ENCODE assay signal across 11 mouse cellular contexts in genomic region chr4:107387038-107387437, GRCm38 (mm10). TPM values are rescaled to one million over a fixed set of nuclear protein-coding genes. Genes with fewer than 3 reads are reported as not detected.
DNase-seq lines count a peak whose midpoint lies in the region; ATAC-seq and TF ChIP-seq lines count a peak whose summit lies in the region.
"Had no signal": no experiment of that assay in that cellular context is flagged by ENCODE, and none has a peak within 500 bp of the region (broad histone marks: within the 10 kb centered on the region; RNA-seq: fewer than 3 reads in every experiment).

No protein-coding gene starts in this region.

- H3K4me2 ChIP-seq in hindbrain, postnatal 0 days (ENCODE audit: low read depth, low read length), result no peak overlapping the region
- no peak overlapping the region for H3K4me2 ChIP-seq in hindbrain, embryonic 11.5 days (replicated peaks; ENCODE audit: low read depth, low read length)
- H3K4me2 ChIP-seq in midbrain, postnatal 0 days (ENCODE audit: low read depth, low read length, poor library complexity, severe bottlenecking), result no peak overlapping the region
- H3K4me2 ChIP-seq in midbrain, embryonic 13.5 days (replicated peaks), result no peak overlapping the region
- H3K4me2 ChIP-seq: limb, embryonic 15.5 days; midbrain, embryonic 12.5 days had no signal

- no peaks in the 10 kb centered on the region for H3K27me3 ChIP-seq in hindbrain, postnatal 0 days (ENCODE audit: insufficient read depth, low read length)
- no peaks in the 10 kb centered on the region for H3K27me3 ChIP-seq in hindbrain, embryonic 11.5 days (ENCODE audit: control insufficient read depth, insufficient read depth, low read length)
- H3K27me3 ChIP-seq in midbrain, postnatal 0 days (ENCODE audit: insufficient read depth, low read length), result no peaks in the 10 kb centered on the region
- no peaks in the 10 kb centered on the region for H3K27me3 ChIP-seq in midbrain, embryonic 13.5 days
- H3K27me3 ChIP-seq: limb, embryonic 15.5 days; midbrain, embryonic 12.5 days had no signal

- H3K27ac ChIP-seq in hindbrain, postnatal 0 days, result no peak overlapping the region
- no peak overlapping the region for H3K27ac ChIP-seq in hindbrain, embryonic 11.5 days (ENCODE audit: low read depth, low read length)
- H3K27ac ChIP-seq in midbrain, postnatal 0 days (ENCODE audit: low read depth, low read length), result no peak overlapping the region
- H3K27ac ChIP-seq in midbrain, embryonic 13.5 days, result no peak overlapping the region
- H3K27ac ChIP-seq: heart, adult 2 months; limb, embryonic 15.5 days; midbrain, embryonic 12.5 days had no signal

- DNase-seq in adrenal gland, adult 2 months, result peak; percentile 29
- DNase-seq in adrenal gland, adult 18-20 months (ENCODE audit: low spot score in 2 of 2), result no peak
- DNase-seq in hindbrain, postnatal 0 days (ENCODE audit: low spot score), result peak; percentile 63
- no peak for DNase-seq in hindbrain, embryonic 11.5 days (ENCODE audit: low spot score)
- DNase-seq in midbrain, postnatal 0 days (ENCODE audit: low spot score), result peak; percentile 61
- DNase-seq in thymus, postnatal 10 days (ENCODE audit: low spot score in 2 of 2), result no peak
- DNase-seq in spleen, adult 18-20 months, result no peak

- 49% methylated on average over 4 of the region's 4 CpGs for WGBS in hindbrain, postnatal 0 days
- 95% methylated on average over 4 of the region's 4 CpGs for WGBS in hindbrain, embryonic 11.5 days
- WGBS in midbrain, postnatal 0 days, result 87% methylated on average over 4 of the region's 4 CpGs
- 96% methylated on average over 4 of the region's 4 CpGs for WGBS in midbrain, embryonic 13.5 days

- no peaks in the 10 kb centered on the region for H3K4me1 ChIP-seq in hindbrain, postnatal 0 days (ENCODE audit: insufficient read depth, low read length)
- H3K4me1 ChIP-seq in hindbrain, embryonic 11.5 days (replicated peaks; ENCODE audit: control insufficient read depth, insufficient read depth, low read length), result no peaks in the 10 kb centered on the region
- H3K4me1 ChIP-seq in midbrain, postnatal 0 days (ENCODE audit: insufficient read depth, low read length), result no peaks in the 10 kb centered on the region
- H3K4me1 ChIP-seq in midbrain, embryonic 13.5 days (replicated peaks), result no peaks in the 10 kb centered on the region
- H3K4me1 ChIP-seq: limb, embryonic 15.5 days; midbrain, embryonic 12.5 days had no signal

- H3K9ac ChIP-seq in hindbrain, postnatal 0 days (replicated peaks; ENCODE audit: low read length), result no peak overlapping the region
- no peak overlapping the region for H3K9ac ChIP-seq in hindbrain, embryonic 11.5 days (ENCODE audit: low read depth, low read length)
- no peak overlapping the region for H3K9ac ChIP-seq in midbrain, postnatal 0 days (replicated peaks; ENCODE audit: low read length, poor library complexity, severe bottlenecking)
- H3K9ac ChIP-seq in midbrain, embryonic 13.5 days (replicated peaks), result no peak overlapping the region
- H3K9ac ChIP-seq: limb, embryonic 15.5 days; midbrain, embryonic 12.5 days had no signal

- H3K9me3 ChIP-seq in hindbrain, postnatal 0 days (ENCODE audit: low read length), result no peaks in the 10 kb centered on the region
- no peaks in the 10 kb centered on the region for H3K9me3 ChIP-seq in hindbrain, embryonic 11.5 days (ENCODE audit: control insufficient read depth, low read length)
- H3K9me3 ChIP-seq in midbrain, postnatal 0 days (ENCODE audit: low read length), result no peaks in the 10 kb centered on the region
- no peaks in the 10 kb centered on the region for H3K9me3 ChIP-seq in midbrain, embryonic 13.5 days
- H3K9me3 ChIP-seq: limb, embryonic 15.5 days; midbrain, embryonic 12.5 days had no signal

- TF ChIP-seq CTCF in hindbrain, postnatal 0 days (IDR thresholded peaks at IDR 0.05; ENCODE audit: low read depth), result no peak
- no peak for TF ChIP-seq CTCF in midbrain, postnatal 0 days (IDR thresholded peaks at IDR 0.05)

- H3K4me3 ChIP-seq in hindbrain, postnatal 0 days (ENCODE audit: low read length), result no peak overlapping the region
- no peak overlapping the region for H3K4me3 ChIP-seq in hindbrain, embryonic 11.5 days (ENCODE audit: low read depth, low read length)
- no peak overlapping the region for H3K4me3 ChIP-seq in midbrain, postnatal 0 days (ENCODE audit: low read depth, low read length)
- no peak overlapping the region for H3K4me3 ChIP-seq in midbrain, embryonic 13.5 days (replicated peaks)
- H3K4me3 ChIP-seq: heart, adult 2 months; limb, embryonic 15.5 days; midbrain, embryonic 12.5 days had no signal

- ATAC-seq in hindbrain, postnatal 0 days, result 0 out of 2 replicates have a peak, but pooled peaks have one; percentile 56
- no peak for ATAC-seq in hindbrain, embryonic 11.5 days (ENCODE audit: low FRiP score)
- no peak for ATAC-seq in midbrain, postnatal 0 days (ENCODE audit: low FRiP score)
- ATAC-seq in midbrain, embryonic 13.5 days, result no peak

- peaks cover 14% of the 10 kb centered on the region for H3K36me3 ChIP-seq in hindbrain, postnatal 0 days (ENCODE audit: insufficient read depth, low read length)
- H3K36me3 ChIP-seq in hindbrain, embryonic 11.5 days (ENCODE audit: control insufficient read depth, insufficient read depth, low read length), result 0 out of 2 replicates have a peak, but pooled peaks cover 2% of the 10 kb centered on the region
- H3K36me3 ChIP-seq in midbrain, postnatal 0 days (ENCODE audit: insufficient read depth, low read length), result peaks cover 43% of the 10 kb centered on the region
- peaks cover 75% of the 10 kb centered on the region for H3K36me3 ChIP-seq in midbrain, embryonic 13.5 days

RNA-seq across cellular contexts. Expression of gene Ndc1, which starts 19.5 kb away (rescaled TPM):
- total RNA-seq in adrenal gland, adult 2 months (2021), result 10 to 100 TPM; 10.7 to 11.3 TPM
- 15.9 and 17.0 TPM in 2 replicates for polyA plus RNA-seq in adrenal gland, adult 2 months (2012; rRNA removed)
- 10 to 100 TPM; 11.4 to 12.3 TPM for total RNA-seq in adrenal gland, adult 18-20 months (2021)
- total RNA-seq in hindbrain, postnatal 0 days (2014; rRNA removed), result 28.2 and 34.8 TPM in 2 replicates
- polyA plus RNA-seq in hindbrain, postnatal 0 days (2015; fragmentation: Nextera tagmentation; extraction: Ambion mirVana), result 17.5 and 19.4 TPM in 2 replicates
- 34.2 and 42.8 TPM in 2 replicates for polyA plus RNA-seq in hindbrain, embryonic 11.5 days (2014; fragmentation: Nextera tagmentation; extraction: Ambion mirVana)
- total RNA-seq in midbrain, postnatal 0 days (2014; rRNA removed), result 32.2 and 36.8 TPM in 2 replicates
- polyA plus RNA-seq in midbrain, postnatal 0 days (2015; fragmentation: Nextera tagmentation; extraction: Ambion mirVana), result 20.1 and 21.5 TPM in 2 replicates
- polyA plus RNA-seq in midbrain, embryonic 13.5 days (2015; fragmentation: Nextera tagmentation; extraction: Ambion mirVana), result 20.5 and 20.9 TPM in 2 replicates

RNA-seq across cellular contexts. Expression of gene Glis1, which starts 47.4 kb away (rescaled TPM):
- total RNA-seq in adrenal gland, adult 2 months (2021), result 1 to 10 TPM in 1 of 2 experiments, under 1 TPM in 1; 0.26 to 1.5 TPM
- 0.76 and 1.1 TPM in 2 replicates for polyA plus RNA-seq in adrenal gland, adult 2 months (2012; rRNA removed)
- total RNA-seq in adrenal gland, adult 18-20 months (2021), result 1 to 10 TPM in 1 of 2 experiments, under 1 TPM in 1; 0.23 to 1.1 TPM
- total RNA-seq in hindbrain, postnatal 0 days (2014; rRNA removed), result 2.8 and 11.9 TPM in 2 replicates
- 2.1 and 4.1 TPM in 2 replicates for polyA plus RNA-seq in hindbrain, postnatal 0 days (2015; fragmentation: Nextera tagmentation; extraction: Ambion mirVana)
- polyA plus RNA-seq in hindbrain, embryonic 11.5 days (2014; fragmentation: Nextera tagmentation; extraction: Ambion mirVana), result 4.0 and 6.3 TPM in 2 replicates
- 1.4 and 1.8 TPM in 2 replicates for total RNA-seq in midbrain, postnatal 0 days (2014; rRNA removed)
- 1.5 and 2.1 TPM in 2 replicates for polyA plus RNA-seq in midbrain, postnatal 0 days (2015; fragmentation: Nextera tagmentation; extraction: Ambion mirVana)
- polyA plus RNA-seq in midbrain, embryonic 13.5 days (2015; fragmentation: Nextera tagmentation; extraction: Ambion mirVana), result 1.0 and 1.5 TPM in 2 replicates

Comparison
In these comparisons a context has a peak if more than half of its experiments do, and no peak if none do; other contexts are left out.
1. DNase-seq: peak in adrenal gland, adult 2 months (single experiment), hindbrain, postnatal 0 days (single experiment) and midbrain, postnatal 0 days (single experiment); none in adrenal gland, adult 18-20 months (0 of 2), hindbrain, embryonic 11.5 days (single experiment), thymus, postnatal 10 days (0 of 2) and spleen, adult 18-20 months (0 of 2).